Comparison of ENCODE assay signal across 8 mouse cellular contexts in the genomic region with DNA sequence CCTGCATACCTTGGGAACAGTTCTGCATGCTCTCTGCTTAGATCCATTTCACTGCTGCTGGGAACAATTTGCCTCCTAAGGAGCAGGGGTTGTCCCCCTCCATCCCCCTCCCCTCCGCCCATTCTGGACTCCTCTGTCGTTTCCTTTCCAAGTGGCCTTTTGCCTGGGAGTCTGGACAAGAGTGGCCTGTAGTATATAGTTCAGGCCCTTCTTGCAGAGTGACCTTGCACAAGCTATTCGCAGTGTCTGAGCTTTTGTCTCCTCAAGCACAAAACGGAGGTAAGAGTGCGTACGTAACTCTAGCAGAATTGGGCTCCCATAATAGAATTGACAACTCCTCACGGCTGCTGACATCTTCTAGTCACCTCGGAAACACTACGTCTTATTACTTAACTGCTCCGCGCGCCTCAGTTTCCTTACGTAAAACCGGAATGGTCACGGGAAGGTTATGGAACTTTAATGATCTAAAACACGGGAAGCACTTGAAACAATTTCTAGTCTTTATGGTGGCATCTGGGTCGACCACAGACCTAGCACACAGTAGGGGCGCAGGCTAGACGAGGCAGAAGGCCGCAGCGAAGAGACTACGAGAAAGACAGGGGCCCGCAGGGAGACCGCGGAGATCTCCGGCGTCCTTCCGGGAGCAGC. TPM values are rescaled to one million over a fixed set of nuclear protein-coding genes. Genes with fewer than 3 reads are reported as not detected.
DNase-seq lines count a peak whose midpoint lies in the region; ATAC-seq and TF ChIP-seq lines count a peak whose summit lies in the region.

No protein-coding gene starts in this region.

- no peak for ATAC-seq in hindbrain, postnatal 0 days

- H3K27ac ChIP-seq in embryonic fibroblast, embryonic 13.5 days (ENCODE audit: insufficient read depth, low read length) = peak overlapping the region; percentile 80
- H3K27ac ChIP-seq in hindbrain, postnatal 0 days = peak overlapping the region; percentile 92

- TF ChIP-seq CTCF in E14TG2a.4 (conservative IDR thresholded peaks at IDR 0.05; ENCODE audit: low read length) = no peak
- TF ChIP-seq CTCF in embryonic fibroblast, embryonic 13.5 days (IDR thresholded peaks at IDR 0.05; ENCODE audit: borderline replicate concordance, insufficient read depth, low read length) = no peak
- TF ChIP-seq CTCF in hindbrain, postnatal 0 days (IDR thresholded peaks at IDR 0.05; ENCODE audit: low read depth) = no peak

- no peak; the same call in 1 of the 2 replicates for TF ChIP-seq POLR2A in embryonic fibroblast, embryonic 13.5 days (IDR thresholded peaks at IDR 0.05; ENCODE audit: low read depth, low read length)

- peak overlapping the region; percentile 84 for H3K4me3 ChIP-seq in E14TG2a.4 (replicated peaks; ENCODE audit: low read length)
- peak overlapping the region; percentile 74 for H3K4me3 ChIP-seq in embryonic fibroblast, embryonic 13.5 days (ENCODE audit: insufficient read depth, low read length)
- peak overlapping the region; percentile 74 for H3K4me3 ChIP-seq in hindbrain, postnatal 0 days (ENCODE audit: low read length)

- peaks cover 35% of the 10 kb centered on the region for H3K4me1 ChIP-seq in E14TG2a.4 (replicated peaks; ENCODE audit: low read depth, low read length)
- H3K4me1 ChIP-seq in embryonic fibroblast, embryonic 13.5 days (ENCODE audit: control insufficient read depth, insufficient read depth, low read length) = peaks cover 12% of the 10 kb centered on the region
- H3K4me1 ChIP-seq in hindbrain, postnatal 0 days (ENCODE audit: insufficient read depth, low read length) = peaks cover 24% of the 10 kb centered on the region

- peaks cover 9% of the 10 kb centered on the region; the same call in 1 of the 2 replicates for H3K36me3 ChIP-seq in E14TG2a.4 (ENCODE audit: insufficient read depth, low read length)
- H3K36me3 ChIP-seq in hindbrain, postnatal 0 days (ENCODE audit: insufficient read depth, low read length) = no peaks in the 10 kb centered on the region

- peaks cover 29% of the 10 kb centered on the region for H3K27me3 ChIP-seq in E14TG2a.4 (ENCODE audit: insufficient read depth, low read length)
- no peaks in the 10 kb centered on the region for H3K27me3 ChIP-seq in hindbrain, postnatal 0 days (ENCODE audit: insufficient read depth, low read length)

- peak overlapping the region; percentile 83 for H3K4me2 ChIP-seq in hindbrain, postnatal 0 days (ENCODE audit: low read depth, low read length)

- no peaks in the 10 kb centered on the region for H3K9me3 ChIP-seq in E14TG2a.4 (ENCODE audit: low read length)
- H3K9me3 ChIP-seq in hindbrain, postnatal 0 days (ENCODE audit: low read length) = no peaks in the 10 kb centered on the region

- 1% methylated on average over 28 of the region's 28 CpGs for WGBS in hindbrain, postnatal 0 days

- peak; percentile 33 to 43 for DNase-seq in cerebellum, postnatal 14 days
- no peak for DNase-seq in cerebellum, postnatal 4 days (ENCODE audit: low spot score in 2 of 2)
- DNase-seq in hindbrain, postnatal 0 days (ENCODE audit: low spot score) = peak; percentile 13
- peak; percentile 49 for DNase-seq in lung, postnatal 10 days
- no peak for DNase-seq in spleen, postnatal 36 days (ENCODE audit: low spot score in 2 of 2)
- DNase-seq in frontal cortex, postnatal 10 days (ENCODE audit: low spot score in 2 of 2) = no peak

- peak overlapping the region; percentile 76 for H3K9ac ChIP-seq in hindbrain, postnatal 0 days (replicated peaks; ENCODE audit: low read length)

RNA-seq across cellular contexts. Expression of gene Mprip, which starts 0.6 kb away (rescaled TPM):
- polyA plus RNA-seq in embryonic fibroblast, embryonic 13.5 days (2011; ENCODE audit: insufficient read length, low read depth, missing spikeins) = 233 and 249 TPM in 2 replicates
- total RNA-seq in hindbrain, postnatal 0 days (2014; rRNA removed) = 149 and 178 TPM in 2 replicates
- 54.7 and 57.8 TPM in 2 replicates for polyA plus RNA-seq in hindbrain, postnatal 0 days (2015; fragmentation: Nextera tagmentation; extraction: Ambion mirVana)

Comparison
In these comparisons a context has a peak if more than half of its experiments do, and no peak if none do; other contexts are left out.
1. DNase-seq: peak in cerebellum, postnatal 14 days (2 of 2), hindbrain, postnatal 0 days (single experiment) and lung, postnatal 10 days (single experiment); none in cerebellum, postnatal 4 days (0 of 2), spleen, postnatal 36 days (0 of 2) and frontal cortex, postnatal 10 days (0 of 2).
2. Peak in every context shown above with its lines, with median percentiles within 50 percentile points of each other: H3K4me3 ChIP-seq.